Mouse (Mus musculus): ENCODE measurements around the gene Hkdc1. TPM values are rescaled to one million over a fixed set of nuclear protein-coding genes. Genes with fewer than 3 reads are reported as not detected.
"Not testable (repeated sequence)": the region's sequence is repeated elsewhere in the genome, so short reads cannot be mapped to it uniquely, and the experiment has no call there.

The Hkdc1 gene
- total RNA-seq (2021), result not detected

GRCm38 (mm10) chr10:62422255-62422654 is at the start of gene Hkdc1:
Gene Hkdc1 (minus strand): TSS chr10:62422491.
- DNase-seq, result no peak
- intact Hi-C loops (cut with DNase I), result no loop called here

DNA sequence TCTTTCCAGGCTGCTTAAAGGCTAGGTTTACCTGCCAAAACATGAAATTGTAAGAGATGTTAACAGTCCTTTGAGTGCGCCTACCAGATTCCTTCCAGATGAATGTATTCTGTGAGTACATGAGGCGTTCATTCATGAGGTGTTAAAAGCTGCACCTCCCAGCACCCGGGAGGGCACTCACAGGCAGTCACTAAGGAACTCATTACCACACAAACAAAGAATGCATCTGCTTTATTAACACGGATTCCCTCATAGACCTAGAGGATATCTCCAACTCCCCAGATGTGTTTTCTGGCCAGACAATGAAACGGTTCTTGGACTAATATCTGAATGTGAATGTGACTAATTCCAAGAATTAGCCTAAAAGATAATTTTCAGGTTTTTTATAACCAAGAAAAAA is 48.8 kb upstream of the Hkdc1 start:
- no peak for DNase-seq
- intact Hi-C loops (cut with DNase I), result no loop called here

- DNase-seq, result no peak
- intact Hi-C loops (cut with DNase I), result no loop called here
These were observed 47.4 kb upstream of the Hkdc1 start for GRCm38 (mm10) chr10:62469736-62470135.

GRCm38 (mm10) chr10:62461321-62461720 is 39.0 kb upstream of the Hkdc1 start:
- intact Hi-C loops (cut with DNase I), result no loop called here
- no peak for DNase-seq

- DNase-seq; intact Hi-C loops (cut with DNase I): not testable (repeated sequence)
These were observed 29.7 kb upstream of the Hkdc1 start for GRCm38 (mm10) chr10:62452001-62452400.

GRCm38 (mm10) chr10:62450280-62450640 is 28.0 kb upstream of the Hkdc1 start:
- intact Hi-C loops (cut with DNase I), result no loop called here
- DNase-seq, result no peak

DNA sequence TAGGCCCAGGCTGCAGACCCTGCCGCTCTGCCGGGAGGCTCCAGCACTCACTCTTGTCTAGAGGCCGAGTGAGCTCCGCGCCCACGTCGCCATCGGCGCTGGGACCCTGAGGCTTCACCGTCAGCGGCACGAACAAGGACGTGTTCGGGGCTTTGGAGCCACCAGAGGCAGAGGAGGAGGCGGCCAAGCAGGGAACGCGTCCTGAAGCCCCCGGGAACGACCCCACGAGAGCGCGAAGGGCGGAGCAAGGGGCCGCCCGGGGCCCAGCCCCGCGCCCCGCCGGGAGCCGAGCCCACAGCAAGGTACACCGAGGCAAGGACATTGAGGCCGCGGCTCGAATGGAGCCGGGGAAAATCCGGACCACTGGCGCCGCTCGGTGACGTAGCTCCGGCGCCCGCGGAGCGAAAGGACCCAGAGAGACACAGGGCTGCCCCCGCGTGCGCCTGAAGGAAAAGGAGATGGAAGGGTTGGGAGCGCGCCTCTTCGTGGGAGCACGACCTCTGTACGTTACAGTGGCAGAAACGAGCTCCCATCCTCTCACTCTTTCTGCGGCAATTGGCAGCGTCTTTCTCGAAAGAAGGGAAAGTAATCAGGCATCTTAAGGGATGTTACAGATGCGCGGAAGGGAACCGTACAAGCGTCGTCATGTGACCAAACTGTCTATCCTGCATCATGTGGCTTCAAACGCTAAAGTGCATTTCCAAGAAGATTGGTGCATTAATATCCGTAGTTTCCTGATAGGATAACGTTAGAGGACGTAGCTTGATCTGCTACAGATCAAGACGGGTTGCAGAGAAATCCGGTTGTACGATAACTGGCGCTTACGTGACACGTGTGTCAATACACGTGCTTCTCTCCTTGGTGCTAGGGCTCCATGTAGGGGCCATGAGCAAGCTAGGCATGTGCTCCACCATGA is 27.3 kb upstream of the Hkdc1 start, which contains the start of the genes 4930507D05Rik and Supv3l1:
Gene 4930507D05Rik (plus strand): TSS at position 126 of the 916 bp plus-strand sequence.
Gene Supv3l1 (minus strand): TSS at position 375 of the 916 bp plus-strand sequence.
- DNase-seq, result peak; percentile 95 to 97
- intact Hi-C loops (cut with DNase I), result loop anchor here (5.0 kb wide), 1 partner anchor 38 kb away; the partner anchor contains the start of gene Vps26a

DNA sequence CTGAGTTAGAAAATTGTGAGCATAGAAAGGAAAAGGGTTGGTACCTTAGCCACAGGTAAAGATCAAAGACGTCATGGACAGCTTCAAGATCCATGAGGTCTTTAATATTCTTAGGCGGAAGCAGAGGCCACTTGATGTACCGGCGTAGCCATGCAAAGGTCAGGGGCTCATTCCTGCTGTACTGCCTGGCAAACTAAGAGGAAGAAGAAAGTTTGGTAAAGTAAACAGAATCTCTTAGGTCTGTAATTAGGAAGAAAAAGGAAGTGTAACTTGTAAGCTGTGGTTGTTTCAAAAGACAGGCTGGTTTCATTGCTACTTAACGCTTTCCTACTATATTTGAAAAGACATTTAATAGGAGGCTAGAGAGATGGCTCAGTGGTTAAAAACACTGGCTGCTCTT is 8.1 kb upstream of the Hkdc1 start:
- intact Hi-C loops (cut with DNase I), result no loop called here

DNA sequence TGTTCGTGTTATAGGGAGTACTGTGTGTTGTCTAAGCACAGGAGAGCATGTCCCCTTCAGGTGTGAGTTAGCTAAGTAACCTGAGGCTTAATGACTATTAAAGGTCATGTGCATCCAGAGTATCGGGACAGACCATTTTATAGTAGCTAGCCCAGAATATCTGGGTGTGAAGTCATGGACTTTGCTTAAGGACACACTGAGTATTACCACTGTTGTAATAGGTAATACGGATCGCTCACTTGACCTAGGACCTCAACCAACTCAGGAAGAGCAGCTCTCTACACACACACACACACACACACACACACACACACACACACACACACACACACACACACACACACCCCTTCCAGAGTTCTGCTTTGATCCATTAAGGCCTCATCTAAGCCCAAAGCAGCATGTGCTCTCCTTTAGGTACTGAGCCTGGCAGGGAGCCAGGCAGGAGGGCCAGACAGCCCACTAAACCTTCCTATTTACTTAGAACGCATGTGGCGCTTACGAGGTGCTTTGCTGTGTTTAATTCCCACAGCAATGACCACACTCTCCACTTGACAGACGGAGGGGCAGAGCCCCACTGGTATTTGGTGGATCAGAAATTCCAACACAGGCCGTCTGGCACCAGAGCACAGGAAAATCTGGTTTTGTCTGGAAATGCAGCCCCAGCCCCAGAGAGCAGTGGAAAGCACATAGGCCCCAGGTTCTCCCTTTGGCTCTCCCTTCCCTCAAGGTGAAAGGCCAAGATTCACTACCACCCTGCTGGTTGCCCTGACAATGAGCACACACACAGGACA is 3.0 kb upstream of the Hkdc1 start:
- no peak for DNase-seq
- intact Hi-C loops (cut with DNase I), result no loop called here

More for the DNA sequence above, 8.1 kb upstream of the Hkdc1 start:
- no peak for DNase-seq

- peak; percentile 15 to 27 for DNase-seq
- intact Hi-C loops (cut with DNase I), result no loop called here
These were observed 1.2 kb downstream of the Hkdc1 start for GRCm38 (mm10) chr10:62421127-62421526.

- intact Hi-C loops (cut with DNase I), result no loop called here
- no peak for DNase-seq
These were observed 1.9 kb downstream of the Hkdc1 start for GRCm38 (mm10) chr10:62420399-62420798.

- intact Hi-C loops (cut with DNase I), result no loop called here
- DNase-seq, result no peak
These were observed 2.9 kb downstream of the Hkdc1 start for GRCm38 (mm10) chr10:62419422-62419821.

- no peak for DNase-seq
- intact Hi-C loops (cut with DNase I), result no loop called here
These were observed 3.4 kb downstream of the Hkdc1 start for GRCm38 (mm10) chr10:62418831-62419356.

GRCm38 (mm10) chr10:62413606-62413982 is 8.7 kb downstream of the Hkdc1 start:
- intact Hi-C loops (cut with DNase I), result no loop called here
- no peak for DNase-seq

- intact Hi-C loops (cut with DNase I), result no loop called here
- no peak for DNase-seq
These were observed 9.2 kb downstream of the Hkdc1 start for GRCm38 (mm10) chr10:62412906-62413605.

GRCm38 (mm10) chr10:62411431-62412410 is 10.6 kb downstream of the Hkdc1 start:
- intact Hi-C loops (cut with DNase I), result loop anchor here (1.0 to 2.0 kb wide), 2 partner anchors 136 to 225 kb away; no protein-coding TSS in a partner anchor
- no peak for DNase-seq

- intact Hi-C loops (cut with DNase I), result loop anchor here (1.0 to 2.0 kb wide), 2 partner anchors 136 to 224 kb away; no protein-coding TSS in a partner anchor
- DNase-seq, result peak; percentile 71 to 83
These were observed 11.3 kb downstream of the Hkdc1 start for GRCm38 (mm10) chr10:62410943-62411342.

DNA sequence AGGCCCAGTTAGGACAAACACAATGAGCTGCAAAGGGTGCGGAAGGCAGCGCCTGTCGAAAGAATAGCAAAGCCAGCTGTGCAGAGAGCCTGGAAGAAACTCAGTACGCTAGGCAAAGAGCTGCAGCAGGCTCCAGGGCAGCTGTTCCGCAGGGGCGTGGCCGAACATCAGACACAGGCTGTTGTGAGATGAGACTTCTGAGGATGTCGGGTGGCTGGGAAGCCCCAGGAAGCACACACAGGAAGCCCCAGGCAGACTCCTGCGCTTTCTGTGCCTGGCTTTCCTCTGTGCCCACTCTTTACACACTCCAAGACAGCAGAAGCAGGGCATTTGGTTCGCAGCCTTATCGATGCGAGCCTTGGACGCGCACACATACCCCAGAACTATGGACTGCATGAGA is 17.4 kb downstream of the Hkdc1 start:
- intact Hi-C loops (cut with DNase I), result loop anchor here (10.0 kb wide), 1 partner anchor 60 kb away; no protein-coding TSS in a partner anchor

GRCm38 (mm10) chr10:62401641-62402111 is 20.6 kb downstream of the Hkdc1 start:
- peak; percentile 52 to 59 for DNase-seq
- intact Hi-C loops (cut with DNase I), result loop anchor here (10.0 kb wide), 1 partner anchor 57 kb away; no protein-coding TSS in a partner anchor

More for the DNA sequence above, 17.4 kb downstream of the Hkdc1 start:
- peak; percentile 70 to 71 for DNase-seq
